Mouse (Mus musculus) kidney, postnatal 0 days (tissue): ENCODE measurements around the gene Htr2a. TPM values are rescaled to one million over a fixed set of nuclear protein-coding genes. Genes with fewer than 3 reads are reported as not detected.

Experiments
- ATAC-seq: fragments of 200-750 bp; cut with Nextera tagmentation; replicated peaks from 2 replicates; pipeline ENCODE4 v1.8.0; 2017; ENCODE audit warnings: low read depth, moderate number of reproducible peaks, moderate TSS enrichment, moderate library complexity; ENCODE audit not compliant: low FRiP score
- DNase-seq: peaks from one replicate; pipeline ENCODE4 v3.0.0-alpha.2; 2016; ENCODE audit warnings: low spot score
- H3K27ac ChIP-seq: fragments of 300-500 bp; sonication (generic); 2 replicates; pipeline ENCODE4 v1.5.1; 2014; ENCODE audit warnings: mild to moderate bottlenecking
- H3K27me3 ChIP-seq: fragments of 300-500 bp; sonication (generic); 2 replicates; pipeline ENCODE4 v1.6.1; 2014; ENCODE audit warnings: low read length, mixed read lengths; ENCODE audit not compliant: insufficient read depth
- H3K36me3 ChIP-seq: fragments of 300-500 bp; sonication (generic); 2 replicates; pipeline ENCODE4 v1.6.1; 2014; ENCODE audit warnings: low read length, mixed read lengths; ENCODE audit not compliant: insufficient read depth
- H3K4me1 ChIP-seq: fragments of 300-500 bp; sonication (generic); replicated peaks from 2 replicates; pipeline ENCODE4 v1.6.1; 2014; ENCODE audit warnings: antibody characterized with exemption, low read length, mixed read lengths; ENCODE audit not compliant: insufficient read depth
- H3K4me2 ChIP-seq: fragments of 300-500 bp; sonication (generic); 2 replicates; pipeline ENCODE4 v1.6.1; 2014; ENCODE audit warnings: mild to moderate bottlenecking, low read length, moderate library complexity, mixed read lengths
- H3K4me3 ChIP-seq: fragments of 300-500 bp; sonication (generic); replicated peaks from 2 replicates; pipeline ENCODE4 v1.5.1; 2014; ENCODE audit warnings: low read depth, low read length
- H3K9ac ChIP-seq: fragments of 300-500 bp; sonication (generic); 2 replicates; pipeline ENCODE4 v1.6.1; 2014; ENCODE audit warnings: low read depth, low read length
- H3K9me3 ChIP-seq: fragments of 300-500 bp; sonication (generic); replicated peaks from 2 replicates; pipeline ENCODE4 v1.6.1; 2016; ENCODE audit warnings: low read length, inconsistent platforms, mixed read lengths
- CTCF ChIP-seq: IDR thresholded peaks from 2 replicates; pipeline ENCODE4 v1.5.1; 2016; ENCODE audit warnings: antibody characterized with exemption, low read depth, mild to moderate bottlenecking, moderate library complexity
- WGBS: fragments of 180-500 bp; shearing (Covaris S2); extraction: QIAGEN DNeasy Blood & Tissue Kit; methylation state at CpG from one replicate; pipeline ENCODE4 v1.1.7; 2014; 5-methylcytosine and 5-hydroxymethylcytosine counted together
- polyA plus RNA-seq: library from polyadenylated mRNA; unstranded; fragments of >200 nt; fragmentation: Nextera tagmentation; extraction: Ambion mirVana; gene quantifications from 2 replicates; pipeline ENCODE4 v1.2.1, GENCODE M21; 2015

Htr2a gene
- polyA plus RNA-seq, 1 experiment from 2014 or later: 0.32 TPM

DNA sequence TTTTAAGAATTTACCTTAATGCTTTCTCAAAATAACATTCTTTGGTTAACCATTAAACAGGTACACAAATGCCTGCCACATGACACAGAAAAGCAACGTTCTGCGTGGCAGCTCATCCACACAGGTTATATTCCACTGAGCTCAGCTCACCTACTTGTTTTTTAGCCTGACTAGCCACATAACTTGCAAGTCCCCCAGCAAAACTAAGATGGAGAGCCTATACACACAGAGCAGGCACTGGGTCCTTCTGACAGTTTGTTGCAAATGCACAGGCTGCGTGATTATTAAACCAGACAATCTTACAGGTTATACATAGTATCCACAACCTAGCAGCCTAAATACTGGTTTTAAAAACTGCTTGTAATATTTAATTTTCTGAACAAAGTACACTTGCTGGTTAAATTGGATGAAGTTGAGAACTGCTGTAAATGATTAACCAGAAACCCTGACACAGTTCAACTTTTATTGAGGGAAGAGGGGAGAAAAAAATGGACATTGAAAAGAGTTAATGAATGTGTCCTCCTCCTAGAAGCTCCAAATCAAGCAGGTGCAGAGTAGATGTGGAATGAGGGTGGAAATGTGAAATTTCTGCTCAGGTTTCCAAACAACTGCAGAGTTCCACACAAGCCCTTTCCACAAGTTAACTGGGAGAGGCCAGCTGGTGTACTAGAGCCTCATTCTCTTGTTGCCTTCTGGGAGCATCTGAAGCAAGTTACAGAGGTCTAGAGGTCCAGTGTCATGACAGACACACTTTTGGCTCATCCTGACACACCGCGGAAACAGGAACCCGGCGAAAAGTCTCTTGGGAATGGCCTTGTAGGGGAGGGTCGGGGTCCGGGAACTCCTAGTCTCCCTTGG, 90.8 kb downstream of the Htr2a start:
- DNase-seq: peak; percentile 53
- WGBS: 18% methylated on average over 9 of the region's 9 CpGs
- peak; percentile 31 for ATAC-seq

GRCm38 (mm10) chr14:74732079-74732783, 91.6 kb downstream of the Htr2a start, which contains the start of gene Esd:
Gene Esd, plus strand, starts transcription at chr14:74732297.
- Histone ChIP-seq H3K36me3 (peaks cover 11% of the 10 kb centered on the region; the same call in 1 of the 2 replicates), H3K4me1 (no peaks in the 10 kb centered on the region; the same call in 1 of the 2 replicates), H3K27me3 (no peaks in the 10 kb centered on the region), H3K4me3 (peak within 1 kb of the TSS; percentile 80), H3K9me3 (no peaks in the 10 kb centered on the region), H3K9ac (peak within 1 kb of the TSS; percentile 85), H3K27ac (peak within 1 kb of the TSS; percentile 93), H3K4me2 (peak within 1 kb of the TSS; percentile 79)
- ATAC-seq (peak; percentile 98), DNase-seq (peak; percentile 98)
- peak; percentile 52 for TF ChIP-seq CTCF
- WGBS: under 1% methylated on average over 51 of the region's 53 CpGs

More for the DNA sequence above, 90.8 kb downstream of the Htr2a start:
- TF ChIP-seq CTCF: no peak
- Histone ChIP-seq H3K4me2 (peak overlapping the region; percentile 79), H3K9ac (0 out of 2 replicates have a peak overlapping the region, but pooled peaks have one; percentile 31), H3K4me3 (peak overlapping the region; percentile 80), H3K9me3 (no peaks in the 10 kb centered on the region), H3K36me3 (peaks cover 4% of the 10 kb centered on the region; the same call in 1 of the 2 replicates), H3K27ac (peak overlapping the region; percentile 82), H3K4me1 (no peaks in the 10 kb centered on the region; the same call in 1 of the 2 replicates), H3K27me3 (no peaks in the 10 kb centered on the region)

- Histone ChIP-seq H3K4me1 (no peaks in the 10 kb centered on the region; the same call in 1 of the 2 replicates), H3K36me3 (peaks cover 16% of the 10 kb centered on the region; the same call in 1 of the 2 replicates), H3K4me3 (peak overlapping the region; percentile 80), H3K9ac (peak overlapping the region; percentile 27; the same call in 1 of the 2 replicates), H3K4me2 (peak overlapping the region; percentile 79), H3K27ac (no peak overlapping the region), H3K9me3 (no peaks in the 10 kb centered on the region), H3K27me3 (no peaks in the 10 kb centered on the region)
- no peak for TF ChIP-seq CTCF
- WGBS: 58% methylated on average over 2 of the region's 2 CpGs
- no peak for DNase-seq
- ATAC-seq: no peak
Measured at GRCm38 (mm10) chr14:74733397-74733796, 92.8 kb downstream of the Htr2a start.

GRCm38 (mm10) chr14:74735471-74735870, 94.8 kb downstream of the Htr2a start:
- Histone ChIP-seq H3K4me1 (no peaks in the 10 kb centered on the region; the same call in 1 of the 2 replicates), H3K27ac (peak overlapping the region; percentile 36; the same call in 1 of the 2 replicates), H3K9me3 (no peaks in the 10 kb centered on the region), H3K9ac (no peak overlapping the region), H3K36me3 (peaks cover 29% of the 10 kb centered on the region), H3K27me3 (no peaks in the 10 kb centered on the region), H3K4me3 (no peak overlapping the region; the same call in 1 of the 2 replicates), H3K4me2 (peak overlapping the region; percentile 11; the same call in 1 of the 2 replicates)
- no peak for TF ChIP-seq CTCF
- DNase-seq (no peak), ATAC-seq (no peak)
- WGBS: 68% methylated on average over 6 of the region's 6 CpGs

DNA sequence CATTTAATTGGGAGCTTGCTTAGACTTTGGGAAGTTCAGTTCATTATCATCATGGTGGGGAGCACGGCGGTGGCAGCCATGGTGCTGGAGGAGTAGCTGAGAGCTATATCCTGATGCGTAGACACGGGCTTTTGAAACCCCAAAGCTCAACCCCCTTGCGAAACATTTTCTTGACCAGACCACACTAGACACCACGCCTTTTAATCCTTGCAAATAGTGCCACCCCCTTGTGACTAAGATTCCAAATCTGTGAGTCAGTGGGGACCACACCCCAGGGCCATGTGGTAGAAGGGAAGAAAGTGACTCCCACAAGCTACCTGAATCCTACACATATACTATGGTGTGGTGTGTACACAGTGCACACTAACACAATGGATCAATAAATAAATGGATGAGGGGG, 96.2 kb downstream of the Htr2a start:
- DNase-seq (no peak), ATAC-seq (no peak)
- no peaks in the 10 kb centered on the region for H3K9me3 ChIP-seq
- 96% methylated on average over 6 of the region's 6 CpGs for WGBS
- H3K4me3 ChIP-seq: no peak overlapping the region
- H3K27ac ChIP-seq: no peak overlapping the region
- no peak for TF ChIP-seq CTCF
- H3K27me3 ChIP-seq: no peaks in the 10 kb centered on the region
- no peak overlapping the region for H3K4me2 ChIP-seq
- H3K9ac ChIP-seq: no peak overlapping the region
- H3K4me1 ChIP-seq: no peaks in the 10 kb centered on the region; the same call in 1 of the 2 replicates
- H3K36me3 ChIP-seq: peaks cover 38% of the 10 kb centered on the region

Other genes with a start within 250 kb of the Htr2a start
- gene Esd, start 91.5 kb downstream of the Htr2a start, polyA plus RNA-seq: 591 and 629 TPM in 2 replicates